Mouse (Mus musculus) activated CD4-positive, CD25-positive, alpha-beta regulatory T cell, adult 9 weeks (primary cell): ENCODE measurements around the gene Haspin. TPM values are rescaled to one million over a fixed set of nuclear protein-coding genes. Genes with fewer than 3 reads are reported as not detected.

Experiments used
- polyA plus RNA-seq: library from polyadenylated mRNA; unstranded; fragments of 100-300 nt; shearing (Covaris generic); gene quantifications from one replicate; pipeline ENCODE4 v1.2.1, GENCODE M21; 2017

Haspin gene
- polyA plus RNA-seq: 8.2 TPM

GRCm38 (mm10) chr11:73137591-73138501 lies at the start of gene Haspin:
Gene Haspin (minus strand): TSS chr11:73138294.

GRCm38 (mm10) chr11:73176608-73177508 lies 38.8 kb upstream of the Haspin start, which contains the start of the genes Emc6 and Tax1bp3:
Gene Emc6 (minus strand): TSS chr11:73177037.
Gene Tax1bp3 (plus strand): TSS chr11:73177083.

GRCm38 (mm10) chr11:73159957-73160810 lies 22.1 kb upstream of the Haspin start, which contains the start of gene P2rx5:
Gene P2rx5 (plus strand): TSS chr11:73160421.

GRCm38 (mm10) chr11:73090283-73090682 lies 47.8 kb downstream of the Haspin start, which contains the start of gene Itgae:
Gene Itgae (plus strand): TSS chr11:73090583.

Other genes starting within 250 kb of the Haspin start
- gene Atp2a3, start 177.1 kb downstream of the Haspin start, polyA plus RNA-seq: 271 TPM
- gene P2rx1, start 139.2 kb downstream of the Haspin start, polyA plus RNA-seq: not detected
- gene Camkk1, start 119.3 kb downstream of the Haspin start, polyA plus RNA-seq: 10.0 TPM
- gene Ncbp3, start 90.5 kb downstream of the Haspin start, polyA plus RNA-seq: 19.3 TPM
- 82.4 TPM for gene Itgae, start 47.7 kb downstream of the Haspin start, polyA plus RNA-seq
- 0.11 TPM for gene P2rx5, start 22.1 kb upstream of the Haspin start, polyA plus RNA-seq
- 50.3 TPM for gene Emc6, start 38.7 kb upstream of the Haspin start, polyA plus RNA-seq
- 30.7 TPM for gene Tax1bp3, start 38.8 kb upstream of the Haspin start, polyA plus RNA-seq
- gene Ctns, start 60.7 kb upstream of the Haspin start, polyA plus RNA-seq: 14.2 TPM
- gene Shpk, start 61.2 kb upstream of the Haspin start, polyA plus RNA-seq: 7.7 TPM
- not detected for gene Trpv1, start 96.0 kb upstream of the Haspin start, polyA plus RNA-seq
- gene Trpv3, start 129.1 kb upstream of the Haspin start, polyA plus RNA-seq: not detected
- not detected for gene Aspa, start 191.3 kb upstream of the Haspin start, polyA plus RNA-seq
- gene Gm49340, start 191.4 kb upstream of the Haspin start, polyA plus RNA-seq: not detected
- gene Spata22, start 191.4 kb upstream of the Haspin start, polyA plus RNA-seq: not detected
- not detected for gene Olfr20, start 212.5 kb upstream of the Haspin start, polyA plus RNA-seq
- gene Olfr376, start 233.0 kb upstream of the Haspin start, polyA plus RNA-seq: not detected